Mouse (Mus musculus): ENCODE measurements around the gene Poldip2.

DNA sequence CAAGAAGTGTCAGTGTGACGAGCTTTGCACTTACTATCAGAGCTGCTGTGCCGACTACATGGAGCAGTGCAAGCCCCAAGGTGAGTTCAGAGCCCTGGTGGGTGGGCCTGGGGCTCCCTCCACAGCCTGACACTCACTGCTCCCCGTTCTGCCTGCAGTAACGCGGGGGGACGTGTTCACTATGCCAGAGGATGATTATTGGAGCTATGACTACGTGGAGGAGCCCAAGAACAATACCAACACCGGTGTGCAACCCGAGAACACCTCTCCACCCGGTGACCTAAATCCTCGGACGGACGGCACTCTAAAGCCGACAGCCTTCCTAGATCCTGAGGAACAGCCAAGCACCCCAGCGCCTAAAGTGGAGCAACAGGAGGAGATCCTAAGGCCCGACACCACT, 12.4 kb upstream of the Poldip2 start:
- TF ChIP-seq GATA1 (IDR thresholded peaks at IDR 0.05; ENCODE audit: low read length) (no peak), TAL1 (IDR thresholded peaks at IDR 0.05; ENCODE audit: low read length) (no peak)

All from erythroblast, embryonic 14.5 days (primary cell).